Mouse (Mus musculus) embryo, embryonic 10.5 days (tissue): Measurements from ENCODE around the gene Ddx39b.
"Not testable (repeated sequence)": the region's sequence is repeated elsewhere in the genome, so short reads cannot be mapped to it uniquely, and the experiment has no call there.

Source experiments
- DNase-seq: peaks from one replicate; pipeline ENCODE4 v3.0.0-alpha.2; 2015; ENCODE audit warnings: low spot score

Ddx39b gene

GRCm38 (mm10) chr17:35219601-35220041, 21.9 kb upstream of the Ddx39b start:
- DNase-seq = no peak

- no peak for DNase-seq
Observed at GRCm38 (mm10) chr17:35220156-35220952, 21.2 kb upstream of the Ddx39b start, which contains the start of gene Gm16181. Gene Gm16181, plus strand, starts transcription at chr17:35220834.

GRCm38 (mm10) chr17:35222299-35222698, 19.2 kb upstream of the Ddx39b start:
- DNase-seq = no peak

GRCm38 (mm10) chr17:35224641-35225040, 16.9 kb upstream of the Ddx39b start:
- DNase-seq = no peak

GRCm38 (mm10) chr17:35225456-35225855, 16.1 kb upstream of the Ddx39b start:
- no peak for DNase-seq

- DNase-seq = no peak
Observed at GRCm38 (mm10) chr17:35226561-35227046, 14.9 kb upstream of the Ddx39b start.

- DNase-seq = no peak
Observed at GRCm38 (mm10) chr17:35231022-35231421, 10.5 kb upstream of the Ddx39b start.

- peak; percentile 94 for DNase-seq
Observed at GRCm38 (mm10) chr17:35232043-35232442, 9.5 kb upstream of the Ddx39b start.

GRCm38 (mm10) chr17:35232659-35233058, 8.9 kb upstream of the Ddx39b start:
- no peak for DNase-seq

- DNase-seq = no peak
Observed at GRCm38 (mm10) chr17:35233114-35233980, 8.2 kb upstream of the Ddx39b start, which contains the start of gene Atp6v1g2. Gene Atp6v1g2, plus strand, starts transcription at chr17:35233660.

GRCm38 (mm10) chr17:35234090-35234489, 7.5 kb upstream of the Ddx39b start:
- DNase-seq = not testable (repeated sequence)

- DNase-seq = peak; percentile 68
Observed at GRCm38 (mm10) chr17:35234903-35235302, 6.6 kb upstream of the Ddx39b start.

GRCm38 (mm10) chr17:35235614-35236389, 5.7 kb upstream of the Ddx39b start, which contains the start of gene Nfkbil1:
Gene Nfkbil1, minus strand, starts transcription at chr17:35235792.
- DNase-seq = peak; percentile 98

- DNase-seq = peak; percentile 96
Observed at GRCm38 (mm10) chr17:35236390-35236746, 5.2 kb upstream of the Ddx39b start.

GRCm38 (mm10) chr17:35236996-35237395, 4.5 kb upstream of the Ddx39b start:
- no peak for DNase-seq

- no peak for DNase-seq
Observed at GRCm38 (mm10) chr17:35237504-35237903, 4.0 kb upstream of the Ddx39b start.

- DNase-seq = no peak
Observed at GRCm38 (mm10) chr17:35239700-35240099, 1.8 kb upstream of the Ddx39b start.

GRCm38 (mm10) chr17:35240384-35241304, 902 bp upstream of the Ddx39b start:
- no peak for DNase-seq

- peak; percentile 82 for DNase-seq
Observed at GRCm38 (mm10) chr17:35242015-35242941, 732 bp downstream of the Ddx39b start.

GRCm38 (mm10) chr17:35243086-35243485, 1.5 kb downstream of the Ddx39b start:
- DNase-seq = peak; percentile 59
